Mouse (Mus musculus) E14TG2a.4 (cell line): Measurements from ENCODE around the gene Cadm2.

ENCODE experiments used
- H3K27me3 ChIP-seq: 2 replicates; pipeline ENCODE4 v1.6.1; 2014; ENCODE audit warnings: low read length, control low read depth; ENCODE audit not compliant: insufficient read depth
- H3K36me3 ChIP-seq: 2 replicates; pipeline ENCODE4 v1.6.1; 2014; ENCODE audit warnings: low read length, control low read depth; ENCODE audit not compliant: insufficient read depth
- H3K4me1 ChIP-seq: replicated peaks from 2 replicates; pipeline ENCODE4 v1.6.1; 2014; ENCODE audit warnings: low read depth, low read length, control low read depth
- H3K4me3 ChIP-seq: replicated peaks from 2 replicates; pipeline ENCODE4 v1.5.1; 2014; ENCODE audit warnings: mild to moderate bottlenecking, low read length
- H3K9me3 ChIP-seq: 2 replicates; pipeline ENCODE4 v1.6.1; 2014; ENCODE audit warnings: low read length, control low read depth
- CTCF ChIP-seq: conservative IDR thresholded peaks from 2 replicates; pipeline ENCODE4 v1.5.1; 2014; ENCODE audit warnings: low read length
- NANOG ChIP-seq: IDR thresholded peaks from 2 replicates; pipeline ENCODE4 v1.6.1; 2014; ENCODE audit warnings: borderline replicate concordance, low read length, mixed read lengths
- POU5F1 ChIP-seq: IDR thresholded peaks from 2 replicates; pipeline ENCODE4 v1.6.1; 2014; ENCODE audit warnings: low read length, borderline replicate concordance

Gene Cadm2

GRCm38 (mm10) chr16:67079318-67079717, 541.4 kb downstream of the Cadm2 start:
- Histone ChIP-seq H3K36me3 (no peaks in the 10 kb centered on the region), H3K4me1 (no peaks in the 10 kb centered on the region), H3K4me3 (no peak overlapping the region), H3K9me3 (no peaks in the 10 kb centered on the region), H3K27me3 (no peaks in the 10 kb centered on the region)
- TF ChIP-seq NANOG (no peak), CTCF (no peak), POU5F1 (no peak)

- no peaks in the 10 kb centered on the region for H3K4me1 ChIP-seq
These were observed 544.4 kb downstream of the Cadm2 start for GRCm38 (mm10) chr16:67076169-67076895.

GRCm38 (mm10) chr16:67068461-67068860, 552.2 kb downstream of the Cadm2 start:
- Histone ChIP-seq H3K4me3 (no peak overlapping the region), H3K9me3 (no peaks in the 10 kb centered on the region), H3K36me3 (no peaks in the 10 kb centered on the region), H3K27me3 (no peaks in the 10 kb centered on the region), H3K4me1 (0 out of 2 replicates have a peak, but pooled peaks cover 3% of the 10 kb centered on the region)
- TF ChIP-seq NANOG: no peak
- TF ChIP-seq POU5F1: no peak
- TF ChIP-seq CTCF: no peak

More at GRCm38 (mm10) chr16:67076169-67076895, 544.4 kb downstream of the Cadm2 start:
- Histone ChIP-seq H3K9me3 (no peaks in the 10 kb centered on the region), H3K36me3 (no peaks in the 10 kb centered on the region), H3K27me3 (no peaks in the 10 kb centered on the region), H3K4me3 (no peak overlapping the region)
- TF ChIP-seq NANOG (no peak), POU5F1 (no peak), CTCF (no peak)

GRCm38 (mm10) chr16:67030918-67031317, 589.8 kb downstream of the Cadm2 start:
- Histone ChIP-seq H3K27me3 (no peaks in the 10 kb centered on the region), H3K9me3 (no peaks in the 10 kb centered on the region), H3K36me3 (no peaks in the 10 kb centered on the region), H3K4me1 (no peaks in the 10 kb centered on the region), H3K4me3 (no peak overlapping the region)
- no peak for TF ChIP-seq CTCF
- no peak for TF ChIP-seq POU5F1
- no peak for TF ChIP-seq NANOG

GRCm38 (mm10) chr16:67019856-67020255, 600.9 kb downstream of the Cadm2 start:
- TF ChIP-seq POU5F1 (no peak), CTCF (no peak), NANOG (no peak)
- Histone ChIP-seq H3K27me3 (no peaks in the 10 kb centered on the region), H3K4me1 (no peaks in the 10 kb centered on the region), H3K36me3 (no peaks in the 10 kb centered on the region), H3K9me3 (no peaks in the 10 kb centered on the region), H3K4me3 (no peak overlapping the region)

GRCm38 (mm10) chr16:67017710-67018109, 603.0 kb downstream of the Cadm2 start:
- H3K9me3 ChIP-seq: no peaks in the 10 kb centered on the region
- no peak overlapping the region for H3K4me3 ChIP-seq
- no peaks in the 10 kb centered on the region for H3K27me3 ChIP-seq
- H3K4me1 ChIP-seq: no peaks in the 10 kb centered on the region
- H3K36me3 ChIP-seq: no peaks in the 10 kb centered on the region
- TF ChIP-seq NANOG (no peak), CTCF (no peak), POU5F1 (no peak)

- Histone ChIP-seq H3K27me3 (no peaks in the 10 kb centered on the region), H3K9me3 (no peaks in the 10 kb centered on the region), H3K36me3 (no peaks in the 10 kb centered on the region), H3K4me3 (no peak overlapping the region), H3K4me1 (no peaks in the 10 kb centered on the region)
- TF ChIP-seq CTCF: no peak
These were observed 617.5 kb downstream of the Cadm2 start for GRCm38 (mm10) chr16:67003161-67003560.

GRCm38 (mm10) chr16:67001707-67002106, 619.0 kb downstream of the Cadm2 start:
- Histone ChIP-seq H3K4me3 (no peak overlapping the region), H3K36me3 (no peaks in the 10 kb centered on the region), H3K4me1 (no peaks in the 10 kb centered on the region), H3K9me3 (no peaks in the 10 kb centered on the region), H3K27me3 (no peaks in the 10 kb centered on the region)
- no peak for TF ChIP-seq NANOG
- TF ChIP-seq CTCF: no peak
- no peak for TF ChIP-seq POU5F1

- Histone ChIP-seq H3K9me3 (no peaks in the 10 kb centered on the region), H3K4me3 (no peak overlapping the region), H3K4me1 (no peaks in the 10 kb centered on the region), H3K36me3 (no peaks in the 10 kb centered on the region), H3K27me3 (no peaks in the 10 kb centered on the region)
- TF ChIP-seq CTCF: no peak
- no peak for TF ChIP-seq POU5F1
- no peak for TF ChIP-seq NANOG
These were observed 623.2 kb downstream of the Cadm2 start for GRCm38 (mm10) chr16:66997461-66997860.
